Mouse (Mus musculus): ENCODE data around the gene Irf3. TPM values are rescaled to one million over a fixed set of nuclear protein-coding genes. Genes with fewer than 3 reads are reported as not detected.
A peak's percentile ranks its signal among the peaks of the same experiment; 100 is the strongest.

Gene Irf3
- total RNA-seq, 2 experiments from 2014 or later: 33.8 to 46.5 TPM

DNA sequence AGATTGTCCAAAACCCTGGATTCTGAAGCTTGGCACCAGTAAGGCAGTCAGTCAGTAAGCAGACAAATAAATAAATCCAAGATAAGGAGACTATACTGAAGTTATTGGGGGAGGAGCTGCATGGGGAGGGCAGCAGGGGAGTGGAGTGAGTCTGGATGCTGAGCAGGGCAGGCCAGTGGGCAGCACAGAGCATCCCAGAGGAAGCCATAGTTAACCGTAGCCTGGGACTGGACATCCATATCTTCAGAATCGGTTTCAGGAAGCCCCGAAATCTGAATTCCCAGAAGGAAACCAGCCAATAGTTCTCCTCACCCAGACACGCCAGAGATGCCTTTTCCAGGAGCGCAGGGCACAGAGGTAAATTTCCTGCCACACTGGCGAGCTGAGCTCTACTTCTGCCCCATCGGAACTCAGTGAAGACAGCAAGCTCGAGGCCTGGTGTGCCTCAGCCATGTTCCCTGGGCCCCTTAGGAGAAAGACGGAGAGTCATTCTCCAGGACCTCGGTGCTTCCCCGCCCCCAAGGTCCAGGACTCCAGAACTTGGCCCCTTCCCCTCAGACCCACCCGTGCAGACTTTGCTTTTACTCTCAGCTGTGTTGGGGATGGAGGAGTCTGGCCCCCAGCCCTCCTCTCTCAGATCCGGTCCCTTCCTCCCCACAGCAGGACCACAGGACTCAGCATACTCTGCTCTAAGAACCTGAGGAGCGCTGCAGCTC, 23.9 kb upstream of the Irf3 start:
- DNase-seq (ENCODE audit: low spot score in 2 of 2): no peak

- DNase-seq (ENCODE audit: low spot score in 2 of 2): peak; percentile 86 to 93
Observed at GRCm38 (mm10) chr7:44974383-44975116, 22.9 kb upstream of the Irf3 start, which contains the start of gene Cpt1c. Cpt1c (minus strand) TSS chr7:44974851.

GRCm38 (mm10) chr7:44975117-44975419, 22.4 kb upstream of the Irf3 start:
- no peak for DNase-seq (ENCODE audit: low spot score in 2 of 2)

DNA sequence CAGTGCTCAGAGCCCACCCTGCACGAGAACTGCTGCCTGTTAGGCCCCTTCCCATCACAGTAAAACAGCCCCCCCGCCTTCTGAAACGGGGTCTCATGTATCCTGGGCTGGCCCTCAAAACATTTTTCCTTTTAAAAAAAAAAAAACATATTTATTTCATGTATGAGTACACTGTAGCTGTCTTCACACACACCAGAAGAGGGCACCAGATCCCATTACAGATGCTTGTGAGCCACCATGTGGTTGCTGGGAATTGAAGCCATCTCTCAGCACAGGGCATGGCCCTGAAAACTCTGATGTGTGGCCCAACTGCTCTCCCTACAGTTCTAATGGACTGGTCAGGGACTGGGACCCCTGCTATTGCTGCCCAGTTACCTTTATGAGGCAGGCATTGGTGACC, 19.1 kb upstream of the Irf3 start:
- no peak for DNase-seq (ENCODE audit: low spot score in 2 of 2)

DNA sequence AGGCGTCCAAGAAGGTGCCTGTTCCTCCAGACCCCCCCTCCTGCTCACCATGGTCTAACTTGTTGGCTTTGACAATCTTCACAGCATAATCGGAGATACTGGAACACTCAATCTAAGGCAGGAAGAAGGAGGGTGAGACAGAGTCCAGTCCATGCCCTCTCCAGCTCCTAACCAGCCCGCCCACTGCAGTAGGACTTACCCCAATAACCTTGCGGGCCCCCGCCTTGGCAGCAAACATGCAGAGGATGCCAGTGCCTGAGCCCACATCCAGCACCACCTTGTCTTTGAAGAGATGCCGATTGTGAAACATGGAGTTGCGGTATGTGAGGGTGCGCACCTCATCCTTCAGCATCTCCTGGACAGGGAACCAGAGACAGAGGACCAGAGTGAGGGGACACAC, 15.9 kb upstream of the Irf3 start:
- DNase-seq (ENCODE audit: low spot score in 2 of 2): no peak

DNA sequence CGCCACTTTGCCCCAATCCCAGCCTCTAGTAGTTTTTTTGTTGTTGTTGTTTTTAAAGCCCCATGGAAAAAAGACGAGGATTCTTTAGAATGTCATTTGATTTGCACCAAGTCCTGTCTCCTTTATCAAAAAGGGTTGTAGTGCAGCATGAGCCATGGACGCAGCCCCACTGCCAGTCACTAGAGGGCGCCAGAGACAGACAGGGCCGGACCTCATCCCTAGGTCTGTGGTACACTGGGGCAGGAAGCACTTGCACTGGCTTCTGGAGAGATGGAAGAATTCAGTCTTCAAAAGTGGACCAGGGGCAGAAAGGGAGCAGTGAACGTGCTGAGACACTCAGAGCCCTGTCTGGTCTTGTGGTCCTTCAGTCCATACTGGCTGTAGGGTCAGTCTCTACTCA, 14.4 kb upstream of the Irf3 start:
- peak; percentile 79 to 84 for DNase-seq (ENCODE audit: low spot score in 2 of 2)

- DNase-seq (ENCODE audit: low spot score in 2 of 2): no peak
Observed at GRCm38 (mm10) chr7:44983944-44984832, 13.3 kb upstream of the Irf3 start.

DNA sequence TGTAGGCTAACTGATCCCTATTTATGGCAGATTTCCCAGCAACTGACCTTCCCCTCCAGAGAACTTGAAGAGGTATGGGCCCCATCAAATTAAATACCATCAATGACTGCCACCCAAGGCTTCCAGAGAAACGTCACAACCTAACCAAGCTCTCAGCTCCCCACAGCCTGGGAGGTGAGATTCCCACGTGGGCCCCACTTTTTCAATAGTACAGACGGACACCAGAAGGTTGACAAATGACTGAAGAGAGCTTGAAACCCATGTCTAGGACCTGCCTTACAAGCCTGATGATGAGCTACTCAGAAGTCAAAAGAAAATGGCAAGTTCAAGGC, 12.6 kb upstream of the Irf3 start:
- DNase-seq (ENCODE audit: low spot score in 2 of 2): no peak

DNA sequence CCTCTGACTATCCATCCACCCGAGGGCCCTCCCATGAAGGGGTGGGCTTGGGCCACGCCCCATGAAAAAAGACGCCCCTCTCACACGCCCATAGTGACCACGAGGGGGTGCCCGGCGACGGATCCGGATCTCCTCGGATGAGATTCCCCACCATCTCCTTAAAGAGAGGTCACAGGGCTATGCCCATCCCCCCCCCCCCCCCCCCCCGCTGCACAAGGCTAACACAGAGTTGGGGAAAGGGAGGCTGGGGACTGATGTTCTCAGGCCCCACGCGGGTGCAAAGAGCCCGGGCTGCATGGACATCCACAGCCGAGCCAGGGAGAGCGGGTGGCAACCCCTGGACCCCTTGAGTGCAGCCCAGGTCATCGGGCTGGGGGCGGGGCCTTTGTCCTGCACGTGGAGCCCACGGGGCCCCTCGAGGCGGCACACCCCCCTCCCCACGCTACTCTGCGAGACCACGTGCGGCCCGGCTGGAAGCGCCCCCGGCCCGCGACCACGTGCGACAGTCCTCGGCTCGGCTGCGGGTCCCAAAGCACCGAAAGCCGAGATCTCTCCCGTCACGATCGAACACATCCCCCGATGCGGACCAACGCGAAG, 11.8 kb upstream of the Irf3 start:
- DNase-seq (ENCODE audit: low spot score in 2 of 2): peak; percentile 60 to 72

DNA sequence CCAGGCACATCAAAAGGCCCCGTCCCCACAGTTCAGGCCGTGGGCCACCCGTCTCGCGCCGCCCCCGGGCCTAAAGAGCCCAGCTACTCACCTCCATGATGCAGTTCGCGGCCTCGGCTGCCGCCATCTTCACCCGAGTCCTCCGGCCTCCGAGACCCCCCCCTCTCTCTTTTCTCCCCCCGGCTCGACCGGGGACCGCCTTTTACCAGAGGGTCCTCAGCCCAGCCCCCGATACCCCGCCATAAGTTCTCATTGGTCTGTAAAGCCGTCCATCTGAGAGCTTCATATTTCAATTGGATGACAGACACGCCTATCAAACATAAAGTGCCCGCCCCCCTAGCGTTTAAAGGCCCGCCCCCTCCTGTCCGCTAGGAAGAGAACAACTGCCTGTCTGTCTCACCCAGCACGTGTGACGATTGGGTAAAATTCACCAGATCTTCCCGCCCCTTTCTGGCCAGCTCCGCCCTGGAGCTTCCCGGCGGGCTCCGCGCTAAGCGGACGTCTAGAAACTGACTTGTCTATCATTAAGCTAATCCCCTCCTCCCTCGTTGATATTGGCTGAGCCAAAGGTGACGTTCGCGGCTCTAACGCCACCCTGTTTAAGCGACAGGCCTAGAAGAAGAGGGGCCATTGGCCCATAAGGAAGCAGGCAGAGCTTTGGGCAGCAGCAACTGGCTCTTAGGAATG, 11.1 kb upstream of the Irf3 start, which contains the start of gene Prmt1:
Prmt1 (minus strand) TSS at position 377 of the 687 bp plus-strand sequence.
- peak; percentile 99 to 100 for DNase-seq (ENCODE audit: low spot score in 2 of 2)

- DNase-seq (ENCODE audit: low spot score in 2 of 2): no peak
Observed at GRCm38 (mm10) chr7:44986879-44987718, 10.3 kb upstream of the Irf3 start.

DNA sequence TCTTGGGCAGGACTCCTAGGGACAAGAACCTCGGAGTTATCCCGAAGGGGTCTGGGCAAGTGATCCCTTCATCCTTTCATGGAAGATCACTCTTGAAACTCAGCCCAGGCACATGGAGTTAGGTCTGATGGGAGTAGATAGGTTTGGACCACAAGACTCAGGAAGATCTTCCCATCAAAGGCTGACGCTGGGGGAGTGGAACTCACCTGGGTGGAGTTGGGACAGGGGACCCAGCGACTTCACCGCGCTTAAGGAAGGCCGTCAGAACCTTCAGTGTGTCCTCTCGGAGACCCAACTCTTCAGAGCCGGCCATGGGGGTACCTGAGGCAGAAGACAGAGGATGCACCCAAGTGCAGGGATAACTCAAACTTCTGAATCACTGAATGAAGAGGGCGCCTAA, 776 bp upstream of the Irf3 start:
- DNase-seq (ENCODE audit: low spot score in 2 of 2): no peak

GRCm38 (mm10) chr7:44997940-44998428, 536 bp downstream of the Irf3 start:
- no peak for DNase-seq (ENCODE audit: low spot score in 2 of 2)

- no peak for DNase-seq (ENCODE audit: low spot score in 2 of 2)
Observed at GRCm38 (mm10) chr7:44998501-44998955, 1.1 kb downstream of the Irf3 start, which contains the start of gene Bcl2l12. Bcl2l12 (minus strand) TSS chr7:44998712.

- no peak for DNase-seq (ENCODE audit: low spot score in 2 of 2)
Observed at GRCm38 (mm10) chr7:44999753-45000152, 2.3 kb downstream of the Irf3 start.

- no peak for DNase-seq (ENCODE audit: low spot score in 2 of 2)
Observed at GRCm38 (mm10) chr7:45000539-45001114, 3.2 kb downstream of the Irf3 start.

DNA sequence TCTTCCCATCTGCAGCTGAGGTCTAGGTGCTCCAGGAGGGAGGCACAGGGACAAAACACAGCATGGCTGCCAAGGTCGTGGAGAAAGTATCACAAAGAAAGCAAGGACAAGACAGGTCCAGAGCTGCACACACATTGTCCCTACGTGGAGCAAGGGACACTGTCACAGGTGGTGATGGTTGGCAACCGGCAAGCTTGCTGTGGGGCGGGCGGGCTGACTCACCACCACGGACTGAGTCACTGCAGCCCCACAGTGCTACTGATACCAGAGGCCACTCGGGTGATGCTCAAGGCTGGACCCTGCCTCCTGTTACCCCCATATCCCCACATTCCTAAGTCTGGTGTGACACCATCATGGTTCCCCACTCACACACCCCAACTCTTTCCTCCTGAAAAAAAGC, 5.0 kb downstream of the Irf3 start:
- DNase-seq (ENCODE audit: low spot score in 2 of 2): no peak

DNA sequence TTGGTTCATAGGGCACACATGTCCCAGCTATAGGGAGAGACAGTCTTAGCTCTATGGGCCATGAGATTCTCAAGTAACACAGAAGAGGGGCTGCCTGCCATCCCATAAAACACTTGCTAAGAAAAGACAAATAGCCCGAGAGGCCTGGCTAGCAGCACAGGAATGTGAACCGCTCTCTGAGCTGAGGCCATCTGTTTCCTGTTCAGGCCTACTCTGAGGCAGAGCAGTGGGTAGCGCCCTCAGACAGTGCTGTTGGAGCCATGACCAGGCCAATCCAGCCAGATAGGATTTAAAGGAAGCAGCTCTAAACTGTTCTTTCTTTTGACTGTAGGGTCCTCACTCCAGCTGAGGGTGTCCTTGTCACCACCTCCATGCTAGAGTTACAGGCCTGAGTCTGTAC, 7.1 kb downstream of the Irf3 start:
- no peak for DNase-seq (ENCODE audit: low spot score in 2 of 2)

DNA sequence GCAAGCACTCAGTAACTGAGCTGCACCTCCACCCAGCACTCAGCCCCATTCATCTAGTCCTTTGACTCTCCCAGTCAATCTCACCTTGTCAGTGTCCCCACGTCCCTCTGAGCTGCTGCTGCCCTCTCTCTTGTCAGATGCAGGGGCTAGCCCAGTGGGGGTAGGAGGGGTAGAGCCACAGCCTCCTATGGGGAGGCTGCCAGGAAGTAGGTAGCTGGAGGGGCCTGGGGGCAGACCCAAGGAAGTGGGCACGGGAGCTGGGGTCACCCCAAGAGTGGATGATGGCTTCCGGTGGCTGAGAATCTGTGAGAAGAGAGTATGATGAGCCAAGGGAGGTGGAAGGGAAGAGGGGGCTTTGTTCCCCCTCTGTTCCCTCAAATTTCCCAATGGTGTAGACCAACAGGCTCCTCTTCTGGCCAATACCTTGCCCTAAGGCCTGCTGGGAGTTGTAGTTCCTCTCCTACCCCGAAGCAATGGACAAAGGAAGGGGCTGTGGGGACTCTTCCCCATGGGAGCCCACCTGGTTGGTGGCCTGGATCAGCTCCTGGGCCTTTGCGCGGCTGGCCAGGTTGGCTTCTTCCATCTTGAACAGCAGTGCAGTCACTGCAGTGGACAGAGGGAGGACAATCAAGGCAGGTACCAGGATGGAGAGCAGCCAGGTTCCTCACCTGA, 8.0 kb downstream of the Irf3 start:
- no peak for DNase-seq (ENCODE audit: low spot score in 2 of 2)
